Mouse (Mus musculus) midbrain, embryonic 16.5 days (tissue): Measurements from ENCODE around the gene Cpa4. TPM values are rescaled to one million over a fixed set of nuclear protein-coding genes. Genes with fewer than 3 reads are reported as not detected.
A peak's percentile ranks its signal among the peaks of the same experiment; 100 is the strongest.

Experiments used
- ATAC-seq: fragments of 200-750 bp; cut with Nextera tagmentation; 2 replicates; pipeline ENCODE4 v1.8.0; 2017; ENCODE audit warnings: moderate TSS enrichment
- H3K27ac ChIP-seq: fragments of 300-500 bp; sonication (generic); 2 replicates; pipeline ENCODE4 v1.5.1; 2014; ENCODE audit warnings: mild to moderate bottlenecking, low read length, mixed read lengths
- H3K27me3 ChIP-seq: fragments of 300-500 bp; sonication (generic); 2 replicates; pipeline ENCODE4 v1.6.1; 2014; ENCODE audit warnings: low read depth, low read length, mixed read lengths; ENCODE audit not compliant: control insufficient read depth, insufficient read depth
- H3K36me3 ChIP-seq: fragments of 300-500 bp; sonication (generic); 2 replicates; pipeline ENCODE4 v1.6.1; 2014; ENCODE audit warnings: mild to moderate bottlenecking, low read length, moderate library complexity, mixed read lengths; ENCODE audit not compliant: control insufficient read depth, insufficient read depth
- H3K4me1 ChIP-seq: fragments of 300-500 bp; sonication (generic); 2 replicates; pipeline ENCODE4 v1.6.1; 2014; ENCODE audit warnings: mild to moderate bottlenecking, low read length, mixed read lengths; ENCODE audit not compliant: control insufficient read depth, insufficient read depth
- H3K4me2 ChIP-seq: fragments of 300-500 bp; sonication (generic); 2 replicates; pipeline ENCODE4 v1.6.1; 2014; ENCODE audit warnings: mild to moderate bottlenecking, low read length, mixed read lengths
- H3K4me3 ChIP-seq: fragments of 300-500 bp; sonication (generic); 2 replicates; pipeline ENCODE4 v1.5.1; 2014; ENCODE audit warnings: low read depth, mild to moderate bottlenecking, low read length, moderate library complexity, mixed read lengths
- H3K9ac ChIP-seq: fragments of 300-500 bp; sonication (generic); 2 replicates; pipeline ENCODE4 v1.6.1; 2014; ENCODE audit warnings: low read depth, low read length, mixed read lengths
- H3K9me3 ChIP-seq: fragments of 300-500 bp; sonication (generic); replicated peaks from 2 replicates; pipeline ENCODE4 v1.6.1; 2014; ENCODE audit warnings: mild to moderate bottlenecking, low read length, mixed read lengths; ENCODE audit not compliant: control insufficient read depth, poor library complexity, severe bottlenecking
- WGBS: fragments of 180-500 bp; shearing (Covaris S2); extraction: QIAGEN DNeasy Blood & Tissue Kit; methylation state at CpG from one replicate; pipeline ENCODE4 v1.1.7; 2014; 5-methylcytosine and 5-hydroxymethylcytosine counted together
- polyA plus RNA-seq: library from polyadenylated mRNA; unstranded; fragments of >200 nt; fragmentation: Nextera tagmentation; extraction: Ambion mirVana; gene quantifications from 2 replicates; pipeline ENCODE4 v1.2.1, GENCODE M21; 2015

Gene Cpa4
- polyA plus RNA-seq, 1 experiment from 2014 or later: 1.0 TPM

GRCm38 (mm10) chr6:30541009-30541799, 27.0 kb upstream of the Cpa4 start, which contains the start of gene Cpa2:
TSS of gene Cpa2 (plus strand) at chr6:30541582.
- ATAC-seq: no peak
- no peaks in the 10 kb centered on the region for H3K9me3 ChIP-seq
- no peak within 1 kb of the TSS for H3K4me2 ChIP-seq
- H3K36me3 ChIP-seq: no peaks in the 10 kb centered on the region
- no peaks in the 10 kb centered on the region for H3K27me3 ChIP-seq
- H3K4me3 ChIP-seq: no peak within 1 kb of the TSS
- H3K9ac ChIP-seq: no peak within 1 kb of the TSS
- 86% methylated on average over 11 of the region's 11 CpGs for WGBS
- no peak within 1 kb of the TSS for H3K27ac ChIP-seq
- H3K4me1 ChIP-seq: no peaks in the 10 kb centered on the region; the same call in none of the 2 replicates

- Histone ChIP-seq H3K4me1 (peaks cover 7% of the 10 kb centered on the region), H3K27me3 (no peaks in the 10 kb centered on the region), H3K4me2 (no peak overlapping the region), H3K9ac (no peak overlapping the region), H3K4me3 (no peak overlapping the region), H3K36me3 (no peaks in the 10 kb centered on the region), H3K27ac (no peak overlapping the region), H3K9me3 (no peaks in the 10 kb centered on the region)
- no peak for ATAC-seq
- WGBS: 84% methylated on average over 6 of the region's 6 CpGs
These were observed 25.9 kb upstream of the Cpa4 start for GRCm38 (mm10) chr6:30542277-30542676.

GRCm38 (mm10) chr6:30543077-30543476, 25.1 kb upstream of the Cpa4 start:
- Histone ChIP-seq H3K4me3 (no peak overlapping the region), H3K9ac (no peak overlapping the region), H3K27ac (no peak overlapping the region), H3K36me3 (no peaks in the 10 kb centered on the region), H3K4me1 (peaks cover 15% of the 10 kb centered on the region), H3K27me3 (no peaks in the 10 kb centered on the region), H3K9me3 (no peaks in the 10 kb centered on the region), H3K4me2 (no peak overlapping the region)
- 45% methylated on average over 12 of the region's 12 CpGs for WGBS
- ATAC-seq: no peak

- Histone ChIP-seq H3K27me3 (no peaks in the 10 kb centered on the region), H3K9ac (no peak overlapping the region), H3K4me1 (peaks cover 19% of the 10 kb centered on the region), H3K4me3 (no peak overlapping the region), H3K36me3 (no peaks in the 10 kb centered on the region), H3K4me2 (no peak overlapping the region), H3K27ac (no peak overlapping the region), H3K9me3 (no peaks in the 10 kb centered on the region)
- 28% methylated on average over 8 of the region's 8 CpGs for WGBS
- no peak for ATAC-seq
These were observed 24.3 kb upstream of the Cpa4 start for GRCm38 (mm10) chr6:30543851-30544250.

GRCm38 (mm10) chr6:30545689-30546088, 22.5 kb upstream of the Cpa4 start:
- 74% methylated on average over 7 of the region's 7 CpGs for WGBS
- peaks cover 26% of the 10 kb centered on the region for H3K4me1 ChIP-seq
- no peak overlapping the region for H3K4me3 ChIP-seq
- no peaks in the 10 kb centered on the region for H3K27me3 ChIP-seq
- 0 out of 2 replicates have a peak overlapping the region, but pooled peaks have one; percentile 10 for H3K27ac ChIP-seq
- no peak for ATAC-seq
- H3K9me3 ChIP-seq: no peaks in the 10 kb centered on the region
- H3K9ac ChIP-seq: no peak overlapping the region
- H3K4me2 ChIP-seq: no peak overlapping the region
- H3K36me3 ChIP-seq: no peaks in the 10 kb centered on the region

- H3K4me1 ChIP-seq: peaks cover 28% of the 10 kb centered on the region
- H3K9me3 ChIP-seq: no peaks in the 10 kb centered on the region
- H3K36me3 ChIP-seq: no peaks in the 10 kb centered on the region
- peak overlapping the region; percentile 83 for H3K27ac ChIP-seq
- H3K4me2 ChIP-seq: peak overlapping the region; percentile 48
- ATAC-seq: peak; percentile 65; the same call in 1 of the 2 replicates
- peak overlapping the region; percentile 6 for H3K4me3 ChIP-seq
- H3K27me3 ChIP-seq: no peaks in the 10 kb centered on the region
- 7% methylated on average over 17 of the region's 17 CpGs for WGBS
- H3K9ac ChIP-seq: peak overlapping the region; percentile 18; the same call in 1 of the 2 replicates
These were observed 21.4 kb upstream of the Cpa4 start for GRCm38 (mm10) chr6:30546571-30547273.

- peak overlapping the region; percentile 6 for H3K4me3 ChIP-seq
These were observed 20.9 kb upstream of the Cpa4 start for GRCm38 (mm10) chr6:30547274-30547645.

GRCm38 (mm10) chr6:30547656-30548306, 20.4 kb upstream of the Cpa4 start:
- Histone ChIP-seq H3K4me1 (peaks cover 33% of the 10 kb centered on the region), H3K27me3 (no peaks in the 10 kb centered on the region), H3K9ac (no peak overlapping the region), H3K9me3 (no peaks in the 10 kb centered on the region), H3K4me2 (peak overlapping the region; percentile 48; the same call in 1 of the 2 replicates), H3K36me3 (no peaks in the 10 kb centered on the region), H3K27ac (peak overlapping the region; percentile 83), H3K4me3 (no peak overlapping the region)
- no peak for ATAC-seq
- 16% methylated on average over 9 of the region's 9 CpGs for WGBS

More at GRCm38 (mm10) chr6:30547274-30547645, 20.9 kb upstream of the Cpa4 start:
- Histone ChIP-seq H3K27ac (peak overlapping the region; percentile 83), H3K4me2 (peak overlapping the region; percentile 48), H3K27me3 (no peaks in the 10 kb centered on the region), H3K9ac (peak overlapping the region; percentile 18; the same call in 1 of the 2 replicates), H3K4me1 (peaks cover 28% of the 10 kb centered on the region), H3K36me3 (no peaks in the 10 kb centered on the region), H3K9me3 (no peaks in the 10 kb centered on the region)
- 0% methylated on average over 9 of the region's 17 CpGs for WGBS
- ATAC-seq: peak; percentile 41; the same call in 1 of the 2 replicates
